Mouse (Mus musculus): ENCODE measurements around the gene Olfr298.

DNA sequence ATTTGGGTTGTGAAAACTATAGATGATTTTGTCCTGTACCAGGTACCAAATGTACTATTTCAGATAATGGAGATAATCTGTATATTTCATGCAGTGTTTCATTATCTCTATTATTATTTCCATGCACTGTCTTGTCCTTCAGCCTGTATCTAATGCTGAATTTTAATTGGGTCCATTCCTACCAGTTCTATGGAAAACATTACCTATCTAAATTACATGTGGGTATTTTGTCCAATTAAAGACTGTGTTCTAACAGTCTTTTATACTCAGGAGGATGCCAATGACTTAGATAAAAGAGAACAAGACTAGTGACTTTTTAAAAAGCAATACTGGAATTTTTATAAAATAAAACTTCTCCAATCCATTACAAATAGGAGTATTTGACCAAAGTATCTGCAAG, 27.4 kb upstream of the Olfr298 start, which contains the start of gene Olfr297:
- TF ChIP-seq GATA1 (IDR thresholded peaks at IDR 0.05; ENCODE audit: borderline replicate concordance, low read length) (no peak), FLI1 (IDR thresholded peaks at IDR 0.05; ENCODE audit: low read length) (no peak)

Data from megakaryocyte, embryonic 14.5 days (primary cell).